ENCODE assay signal across 24 mouse cellular contexts in the genomic region with DNA sequence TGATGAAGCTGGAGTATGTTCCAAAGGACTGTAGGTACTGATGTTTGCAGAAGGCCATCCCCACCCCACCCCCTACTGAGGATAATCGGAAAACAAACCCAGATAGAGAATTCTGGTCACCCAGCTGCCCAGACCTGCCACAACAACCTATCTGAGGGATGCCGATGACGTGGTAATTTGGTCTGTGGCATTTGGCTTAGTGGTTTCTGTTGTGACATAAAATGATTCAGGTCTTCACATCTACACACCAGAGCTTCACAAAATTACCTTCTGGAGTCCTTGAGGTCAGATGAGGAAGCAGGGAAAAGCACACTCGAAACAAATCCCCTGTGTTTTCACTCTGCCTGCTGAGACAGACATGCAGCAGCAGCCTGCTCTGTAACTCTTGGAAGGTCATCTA.
DNase-seq lines count a peak whose midpoint lies in the region; ATAC-seq and TF ChIP-seq lines count a peak whose summit lies in the region.
"Had no signal": no experiment of that assay in that cellular context is flagged by ENCODE, and none has a peak within 500 bp of the region (broad histone marks: within the 10 kb centered on the region; RNA-seq: fewer than 3 reads in every experiment).

No protein-coding gene starts in this region.

- 32% methylated on average over 4 of the region's 4 CpGs for WGBS in heart, embryonic 12.5 days

- intact Hi-C loops in heart, postnatal 14 days (cut with DNase I) = loop anchor here (2.0 kb wide), 1 partner anchor 21 kb away; no protein-coding TSS in a partner anchor

- H3K4me1 ChIP-seq in heart, embryonic 12.5 days (replicated peaks) = peaks cover 23% of the 10 kb centered on the region

- H3K27me3 ChIP-seq in heart, embryonic 12.5 days (replicated peaks) = no peaks in the 10 kb centered on the region
- H3K27me3 ChIP-seq: forebrain, embryonic 15.5 days; limb, embryonic 15.5 days; neural tube, embryonic 13.5 days; stomach, embryonic 15.5 days had no signal

- no peak for TF ChIP-seq CTCF in layer of hippocampus, adult 2 months (conservative IDR thresholded peaks at IDR 0.05)

- no peak overlapping the region for H3K4me2 ChIP-seq in heart, embryonic 12.5 days
- H3K4me2 ChIP-seq: forebrain, embryonic 15.5 days; limb, embryonic 15.5 days; lung, embryonic 14.5 days; neural tube, embryonic 13.5 days; stomach, embryonic 15.5 days had no signal

- ATAC-seq in heart, embryonic 12.5 days (ENCODE audit: insufficient number of reproducible peaks, low FRiP score) = no peak
- peak; percentile 81 for ATAC-seq in granulocyte monocyte progenitor cell, adult 5-6 weeks (replicated peaks; ENCODE audit: poor library complexity, severe bottlenecking)
- ATAC-seq in neutrophil, adult 5-6 weeks (ENCODE audit: extremely low read depth, insufficient number of reproducible peaks, low FRiP score, poor library complexity, severe bottlenecking) = peak; percentile 60
- ATAC-seq: forebrain, embryonic 15.5 days; hindbrain, postnatal 0 days; intestine, embryonic 16.5 days had no signal

- H3K4me3 ChIP-seq in heart, embryonic 12.5 days = no peak overlapping the region
- no peak overlapping the region for H3K4me3 ChIP-seq in layer of hippocampus, adult 2 months
- H3K4me3 ChIP-seq: forebrain, embryonic 15.5 days; limb, embryonic 15.5 days; neural tube, embryonic 13.5 days; stomach, embryonic 15.5 days had no signal

- no peaks in the 10 kb centered on the region for H3K36me3 ChIP-seq in heart, embryonic 12.5 days
- H3K36me3 ChIP-seq: forebrain, embryonic 15.5 days; limb, embryonic 15.5 days; neural tube, embryonic 13.5 days; stomach, embryonic 15.5 days had no signal

- H3K9ac ChIP-seq in heart, embryonic 12.5 days = no peak overlapping the region
- H3K9ac ChIP-seq: forebrain, embryonic 15.5 days; limb, embryonic 15.5 days; liver, embryonic 14.5 days; lung, embryonic 14.5 days; neural tube, embryonic 13.5 days; stomach, embryonic 15.5 days had no signal

- peak overlapping the region; percentile 59; the same call in 1 of the 2 replicates for H3K27ac ChIP-seq in heart, embryonic 12.5 days (ENCODE audit: poor library complexity, severe bottlenecking)
- H3K27ac ChIP-seq in layer of hippocampus, adult 2 months = peak overlapping the region; percentile 83; the same call in 1 of the 2 replicates
- H3K27ac ChIP-seq: forebrain, embryonic 15.5 days; hindbrain, postnatal 0 days; limb, embryonic 15.5 days; liver, embryonic 14.5 days; neural tube, embryonic 13.5 days; stomach, embryonic 15.5 days had no signal

- H3K9me3 ChIP-seq in heart, embryonic 12.5 days (replicated peaks) = no peaks in the 10 kb centered on the region
- H3K9me3 ChIP-seq: forebrain, embryonic 15.5 days; limb, embryonic 15.5 days; neural tube, embryonic 13.5 days; stomach, embryonic 15.5 days had no signal

- DNase-seq in heart, postnatal 14 days = no peak
- DNase-seq in layer of hippocampus, adult 2 months (ENCODE audit: low spot score in 2 of 2) = no peak
- DNase-seq in layer of hippocampus, adult 11-12 months (ENCODE audit: low spot score) = no peak
- DNase-seq in thymus, postnatal 0 days (ENCODE audit: low spot score) = no peak
- DNase-seq: adrenal gland, postnatal 10 days; cerebellum, adult 8-10 months; cerebellum, postnatal 36 days; gastrocnemius, postnatal 14 days; kidney, postnatal 36 days; layer of hippocampus, adult 9-11 months; left cerebral cortex, postnatal 4 days; lung, embryonic 14.5 days; midbrain, embryonic 14.5 days; right cerebral cortex, postnatal 4 days had no signal
